Mouse (Mus musculus) layer of hippocampus, adult 2 months (tissue): Measurements from ENCODE around the gene Gdf9. TPM values are rescaled to one million over a fixed set of nuclear protein-coding genes. Genes with fewer than 3 reads are reported as not detected.

Experiments used
- DNase-seq, 2 experiments: peaks; one replicate each; pipeline ENCODE4 v3.0.0; 2022; ENCODE audit warnings: low spot score in 2 of 2
- H3K27ac ChIP-seq: fragments of 200-600 bp; 2 replicates; pipeline ENCODE4 v1.8.1; 2022
- H3K4me3 ChIP-seq: fragments of 200-600 bp; 2 replicates; pipeline ENCODE4 v1.8.1; 2022; ENCODE audit warnings: mild to moderate bottlenecking
- CTCF ChIP-seq: fragments of 200-600 bp; conservative IDR thresholded peaks from 2 replicates; pipeline ENCODE4 v1.8.1; 2022; ENCODE audit warnings: antibody characterized with exemption, mild to moderate bottlenecking, moderate library complexity
- total RNA-seq, 2 experiments: library from RNA; stranded (reverse); gene quantifications; 2 replicates each; pipeline ENCODE4 v1.2.3; 2021

The Gdf9 gene
- total RNA-seq, 2 experiments from 2014 or later = 0.67 to 2.0 TPM

DNA sequence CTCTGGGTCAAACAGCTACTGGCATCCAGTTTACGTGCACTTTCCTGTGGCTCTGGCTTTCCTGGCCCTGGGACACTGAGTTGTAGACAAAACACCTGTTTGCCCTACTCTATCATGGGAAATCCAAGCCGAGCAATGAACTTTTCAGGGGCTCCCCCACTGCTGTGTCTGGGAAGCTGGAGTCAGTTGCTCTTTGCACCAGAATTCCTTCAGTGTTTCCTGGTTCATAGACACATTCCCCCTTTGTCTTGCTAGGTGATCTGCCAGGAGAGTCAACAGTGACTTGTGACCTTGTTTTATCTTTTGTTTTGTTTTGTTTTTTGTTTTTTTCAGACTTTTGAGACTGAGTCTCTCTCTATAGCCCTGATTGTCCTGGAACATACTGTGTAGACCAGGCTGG, 20.5 kb downstream of the Gdf9 start:
- Histone ChIP-seq H3K27ac (no peak overlapping the region), H3K4me3 (no peak overlapping the region)
- DNase-seq = no peak
- no peak for TF ChIP-seq CTCF

- H3K27ac ChIP-seq = no peak overlapping the region
- TF ChIP-seq CTCF = no peak
- DNase-seq = no peak
- no peak overlapping the region for H3K4me3 ChIP-seq
These were observed 21.6 kb downstream of the Gdf9 start for GRCm38 (mm10) chr11:53452396-53452795.

DNA sequence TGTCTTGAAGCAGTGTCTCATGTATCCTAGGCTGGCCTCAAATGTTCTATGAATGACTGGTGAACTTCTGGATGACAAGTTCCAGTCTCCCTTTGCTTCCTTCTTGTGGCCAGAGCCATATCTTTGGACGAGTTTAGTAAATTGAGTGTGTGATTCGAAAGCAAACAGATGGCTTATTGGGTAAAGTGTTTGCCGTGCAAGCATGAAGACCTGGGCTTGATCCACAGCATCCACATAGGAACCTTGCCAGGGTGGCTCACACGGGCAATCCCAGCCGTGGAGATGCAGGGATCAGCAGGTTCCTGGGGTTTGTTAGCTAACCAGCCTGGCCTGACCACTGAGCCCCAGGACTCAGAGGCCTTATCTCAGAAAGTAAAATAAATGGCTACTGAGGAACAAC, 22.2 kb downstream of the Gdf9 start:
- no peak for DNase-seq
- H3K4me3 ChIP-seq = no peak overlapping the region
- H3K27ac ChIP-seq = no peak overlapping the region
- TF ChIP-seq CTCF = no peak

DNA sequence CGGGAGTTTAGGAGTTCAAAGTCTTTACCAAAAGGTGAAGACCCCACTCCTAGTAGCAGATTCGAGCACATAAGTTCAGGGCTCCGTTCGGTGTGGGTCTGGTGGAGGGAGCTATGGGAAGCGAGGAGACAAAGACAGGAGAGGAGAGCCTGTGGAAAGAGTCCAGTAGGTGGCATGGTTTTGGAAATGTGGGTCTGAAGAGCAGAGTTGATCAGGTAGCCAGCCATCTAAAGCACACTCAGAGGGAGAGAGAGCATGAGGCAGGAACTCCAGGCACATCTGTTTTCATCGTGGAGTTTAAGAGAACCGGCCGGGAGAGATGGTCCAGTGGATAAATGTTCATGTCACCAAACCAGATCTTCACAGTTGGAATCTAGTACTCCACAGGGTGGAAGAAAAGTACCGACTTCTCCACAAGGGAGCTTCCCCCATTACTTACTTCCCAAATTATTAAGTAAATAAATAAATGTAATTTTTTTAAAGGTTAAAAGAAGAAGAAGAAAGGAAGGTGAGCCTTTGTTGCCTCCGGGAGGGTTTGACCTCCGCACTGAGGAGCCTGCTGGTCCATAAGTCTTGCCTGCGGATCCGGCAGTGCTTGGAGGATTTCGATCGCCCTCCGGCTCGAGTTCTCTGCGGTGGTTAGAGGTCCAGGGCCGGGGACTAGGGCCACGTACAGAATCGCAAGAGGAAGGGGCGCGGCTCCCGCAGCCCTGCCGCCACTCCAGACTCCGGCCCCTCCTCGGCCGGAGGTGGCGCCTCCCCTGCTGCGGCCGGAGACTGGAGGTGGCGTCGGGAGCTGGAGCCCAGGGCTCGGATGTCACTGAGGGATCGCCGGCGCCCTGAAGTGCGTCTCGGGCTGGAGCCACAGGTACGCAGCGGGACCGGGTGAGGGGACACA, 25.9 kb downstream of the Gdf9 start, which contains the start of the genes Gm10447 and Shroom1:
Gm10447 (minus strand) TSS at position 637 of the 898 bp plus-strand sequence.
Shroom1 (plus strand) TSS at position 732 of the 898 bp plus-strand sequence.
- H3K27ac ChIP-seq = peak within 1 kb of the TSS; percentile 77; the same call in 1 of the 2 replicates
- H3K4me3 ChIP-seq = peak within 1 kb of the TSS; percentile 63
- no peak for DNase-seq
- TF ChIP-seq CTCF = peak; percentile 73

GRCm38 (mm10) chr11:53457372-53457954, 26.6 kb downstream of the Gdf9 start:
- TF ChIP-seq CTCF = peak; percentile 51
- Histone ChIP-seq H3K27ac (peak overlapping the region; percentile 77; the same call in 1 of the 2 replicates), H3K4me3 (peak overlapping the region; percentile 63)
- no peak for DNase-seq

DNA sequence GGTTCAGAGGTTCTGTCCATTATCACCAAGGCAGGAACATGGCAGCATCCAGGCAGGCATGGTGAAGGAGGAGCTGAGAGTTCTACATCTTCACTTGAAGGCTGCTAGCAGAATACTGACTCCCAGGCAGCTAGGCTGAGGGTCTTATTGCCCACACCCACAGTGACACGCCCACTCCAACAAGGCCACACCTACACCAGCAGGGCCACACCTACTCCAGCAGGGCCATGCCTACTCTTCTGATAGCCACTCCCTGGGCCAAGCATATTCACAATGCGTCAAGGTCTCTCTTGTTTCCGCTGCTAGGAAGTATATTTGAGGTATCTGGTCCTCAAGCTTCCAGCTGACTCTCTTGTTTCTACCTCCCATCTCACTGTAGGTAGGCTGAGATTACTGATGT, 28.2 kb downstream of the Gdf9 start:
- TF ChIP-seq CTCF = no peak
- no peak for DNase-seq
- Histone ChIP-seq H3K4me3 (no peak overlapping the region), H3K27ac (no peak overlapping the region)

GRCm38 (mm10) chr11:53460192-53460591, 29.4 kb downstream of the Gdf9 start:
- H3K27ac ChIP-seq = no peak overlapping the region
- DNase-seq = no peak
- TF ChIP-seq CTCF = no peak
- no peak overlapping the region for H3K4me3 ChIP-seq

DNA sequence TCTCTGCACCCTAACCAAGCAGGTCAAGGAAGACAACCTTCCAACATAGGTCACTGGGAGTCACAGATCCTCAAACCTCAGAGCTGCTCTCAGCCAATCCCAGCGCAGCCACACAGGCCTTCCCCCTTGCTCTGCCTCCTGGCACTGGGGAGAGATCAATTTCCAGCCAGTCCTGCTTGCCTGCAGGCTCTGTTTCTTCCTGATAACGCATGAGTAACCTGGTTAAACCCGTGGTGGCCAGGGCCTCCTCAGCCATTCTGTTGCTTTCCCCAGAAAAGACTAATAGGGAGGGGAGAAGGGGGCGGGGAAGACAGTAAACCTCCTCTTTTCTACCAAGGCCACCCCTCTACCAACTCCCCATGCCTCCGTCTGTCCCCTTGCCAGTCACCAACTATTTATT, 30.9 kb downstream of the Gdf9 start:
- TF ChIP-seq CTCF = no peak
- Histone ChIP-seq H3K4me3 (no peak overlapping the region), H3K27ac (no peak overlapping the region; the same call in 1 of the 2 replicates)
- no peak for DNase-seq

- no peak for DNase-seq
These were observed 33.0 kb downstream of the Gdf9 start for GRCm38 (mm10) chr11:53463551-53464424.

GRCm38 (mm10) chr11:53466231-53466971, 35.6 kb downstream of the Gdf9 start:
- DNase-seq = peak; percentile 83 to 89
- H3K4me3 ChIP-seq = peak overlapping the region; percentile 48
- TF ChIP-seq CTCF = peak; percentile 95
- peak overlapping the region; percentile 90 for H3K27ac ChIP-seq

More at GRCm38 (mm10) chr11:53463551-53464424, 33.0 kb downstream of the Gdf9 start:
- TF ChIP-seq CTCF = no peak
- Histone ChIP-seq H3K4me3 (peak overlapping the region; percentile 56), H3K27ac (peak overlapping the region; percentile 76)

GRCm38 (mm10) chr11:53469294-53469967, 38.6 kb downstream of the Gdf9 start:
- no peak for TF ChIP-seq CTCF
- Histone ChIP-seq H3K4me3 (peak overlapping the region; percentile 44), H3K27ac (peak overlapping the region; percentile 97)
- no peak for DNase-seq
